Mouse (Mus musculus) kidney, adult 2 months (tissue): ENCODE data around the gene Serpinb9.

Source experiments
- CTCF ChIP-seq: fragments of 200-500 bp; conservative IDR thresholded peaks from 2 replicates; pipeline ENCODE4 v1.5.1; 2011; ENCODE audit warnings: low read depth, mild to moderate bottlenecking, control low read depth, low read length, moderate library complexity, mixed read lengths; ENCODE audit not compliant: insufficient read depth, insufficient read length
- POLR2A ChIP-seq: fragments of 200-500 bp; IDR thresholded peaks from one replicate; pipeline ENCODE4 v1.6.1; 2011; ENCODE audit warnings: low read depth, low read length, control low read depth

DNA sequence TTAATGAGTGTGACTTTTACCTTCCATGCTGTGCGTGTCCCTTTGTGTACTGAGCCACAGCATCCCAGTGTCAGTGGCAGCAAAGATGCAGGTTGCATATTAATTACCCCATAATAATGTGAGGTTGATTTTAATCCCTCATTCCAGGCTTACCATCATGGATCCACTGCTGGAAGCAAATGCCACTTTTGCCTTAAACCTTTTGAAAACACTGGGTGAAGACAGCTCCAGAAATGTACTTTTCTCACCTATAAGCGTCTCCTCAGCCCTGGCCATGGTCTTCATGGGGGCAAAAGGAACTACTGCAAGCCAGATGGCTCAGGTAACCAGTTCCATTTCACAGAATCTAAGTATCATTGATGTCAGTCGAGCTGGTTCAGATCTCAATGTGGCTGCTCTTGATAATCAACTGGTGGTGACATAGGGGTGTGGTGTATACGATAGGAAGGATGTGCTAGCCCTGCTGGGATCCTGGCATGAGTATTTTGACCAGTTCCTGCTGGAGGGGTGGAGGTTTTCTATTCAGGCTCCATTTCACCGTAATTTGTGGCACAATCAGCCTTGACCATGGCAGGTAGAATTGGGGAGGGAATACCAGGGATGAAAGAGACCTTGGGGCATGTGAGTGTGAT, 34.6 kb upstream of the Serpinb9 start:
- TF ChIP-seq CTCF (no peak), POLR2A (no peak)
